Mouse (Mus musculus) thymus, adult 2 months (tissue): ENCODE data around the gene Pmepa1. TPM values are rescaled to one million over a fixed set of nuclear protein-coding genes. Genes with fewer than 3 reads are reported as not detected.
A peak's percentile ranks its signal among the peaks of the same experiment; 100 is the strongest.

ENCODE experiments used
- DNase-seq: peaks from one replicate; pipeline ENCODE4 v3.0.0; 2021
- H3K27ac ChIP-seq: fragments of 200-500 bp; 2 replicates; pipeline ENCODE4 v1.5.1; 2012; ENCODE audit warnings: low read length, control low read depth; ENCODE audit not compliant: control insufficient read depth, insufficient read depth
- H3K27me3 ChIP-seq: fragments of 200-500 bp; 2 replicates; pipeline ENCODE4 v1.6.1; 2012; ENCODE audit warnings: mild to moderate bottlenecking, low read length, moderate library complexity, mixed read lengths; ENCODE audit not compliant: control insufficient read depth, insufficient read depth
- H3K36me3 ChIP-seq: fragments of 200-500 bp; 2 replicates; pipeline ENCODE4 v1.6.1; 2012; ENCODE audit warnings: mild to moderate bottlenecking, low read length, moderate library complexity; ENCODE audit not compliant: control insufficient read depth, insufficient read depth
- H3K4me1 ChIP-seq: fragments of 200-500 bp; replicated peaks from 2 replicates; pipeline ENCODE4 v1.6.1; 2012; ENCODE audit warnings: low read length; ENCODE audit not compliant: control insufficient read depth, insufficient read depth
- H3K4me3 ChIP-seq: fragments of 200-500 bp; 2 replicates; pipeline ENCODE4 v1.5.1; 2012; ENCODE audit warnings: mild to moderate bottlenecking, low read length, control low read depth, moderate library complexity; ENCODE audit not compliant: control insufficient read depth, insufficient read depth
- CTCF ChIP-seq: fragments of 200-500 bp; IDR thresholded peaks from 2 replicates; pipeline ENCODE4 v1.5.1; 2012; ENCODE audit warnings: mild to moderate bottlenecking, control low read depth, low read length, moderate library complexity, borderline replicate concordance; ENCODE audit not compliant: control insufficient read depth, poor library complexity, insufficient read depth; ENCODE audit errors: extremely low read depth
- POLR2A ChIP-seq: fragments of 200-500 bp; IDR thresholded peaks from 2 replicates; pipeline ENCODE4 v1.6.1; 2012; ENCODE audit warnings: mild to moderate bottlenecking, low read length, control low read depth, moderate library complexity; ENCODE audit not compliant: control insufficient read depth, poor library complexity, insufficient read depth; ENCODE audit errors: extremely low read depth
- WGBS: fragments of 180-500 bp; shearing (Covaris S2); methylation state at CpG from one replicate; pipeline ENCODE4 v1.1.7; 2018; 5-methylcytosine and 5-hydroxymethylcytosine counted together
- polyA plus RNA-seq: library from polyadenylated mRNA; depleted of rRNA; stranded (reverse); fragments of >200 nt; gene quantifications from 2 replicates; pipeline ENCODE4 v1.2.3, GENCODE M21; 2012; rRNA removed

The Pmepa1 gene
- 68.7 and 70.3 TPM in 2 replicates for polyA plus RNA-seq

- H3K4me1 ChIP-seq: peaks cover 44% of the 10 kb centered on the region
- WGBS: 1% methylated on average over 56 of the region's 61 CpGs
- H3K4me3 ChIP-seq: peak within 1 kb of the TSS; percentile 81
- H3K27me3 ChIP-seq: no peaks in the 10 kb centered on the region
- TF ChIP-seq CTCF (peak; percentile 70; the same call in 1 of the 2 replicates), POLR2A (peak; percentile 76)
- no peaks in the 10 kb centered on the region for H3K36me3 ChIP-seq
- DNase-seq: peak; percentile 88
- H3K27ac ChIP-seq: peak within 1 kb of the TSS; percentile 12; the same call in 1 of the 2 replicates
Observed at GRCm38 (mm10) chr2:173276409-173276808, at the start of gene Pmepa1. Pmepa1 (minus strand) TSS chr2:173276533.

DNA sequence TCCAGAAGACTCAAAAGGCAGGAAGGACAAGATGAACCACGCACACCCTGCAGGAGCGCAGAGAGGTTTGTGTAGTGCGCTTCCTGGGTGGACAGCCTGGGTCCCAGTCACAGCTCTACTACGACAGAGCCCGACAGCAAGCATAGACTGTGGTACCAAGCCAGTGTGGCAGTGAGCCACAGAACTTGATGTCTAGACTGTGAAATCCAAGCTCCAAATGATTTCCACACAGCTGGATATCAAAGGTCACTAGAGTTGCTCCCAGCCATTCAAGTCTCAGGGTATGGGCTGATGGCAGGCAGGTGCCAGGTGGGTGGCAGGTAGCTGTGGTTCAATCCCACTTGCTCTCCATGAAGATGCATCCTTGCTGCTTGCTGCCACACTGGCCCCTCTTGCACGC lies 45.4 kb upstream of the Pmepa1 start:
- no peak for DNase-seq
- WGBS: 82% methylated on average over 6 of the region's 6 CpGs
- Histone ChIP-seq H3K4me3 (no peak overlapping the region), H3K4me1 (peaks cover 2% of the 10 kb centered on the region; the same call in 1 of the 2 replicates), H3K36me3 (no peaks in the 10 kb centered on the region), H3K27me3 (no peaks in the 10 kb centered on the region), H3K27ac (no peak overlapping the region)
- no peak for TF ChIP-seq CTCF
- TF ChIP-seq POLR2A: no peak

GRCm38 (mm10) chr2:173321194-173321593 lies 44.9 kb upstream of the Pmepa1 start:
- no peak overlapping the region for H3K27ac ChIP-seq
- TF ChIP-seq CTCF: no peak
- TF ChIP-seq POLR2A: no peak
- WGBS: 98% methylated on average over 2 of the region's 2 CpGs
- H3K4me3 ChIP-seq: no peak overlapping the region
- no peak for DNase-seq
- H3K4me1 ChIP-seq: peaks cover 4% of the 10 kb centered on the region
- no peaks in the 10 kb centered on the region for H3K27me3 ChIP-seq
- H3K36me3 ChIP-seq: no peaks in the 10 kb centered on the region

- WGBS: no CpG with 5 or more reads among the region's 1 CpGs
- H3K4me1 ChIP-seq: peaks cover 7% of the 10 kb centered on the region
- DNase-seq: no peak
- H3K27me3 ChIP-seq: no peaks in the 10 kb centered on the region
- no peak overlapping the region for H3K27ac ChIP-seq
- no peak overlapping the region for H3K4me3 ChIP-seq
- TF ChIP-seq CTCF (no peak), POLR2A (no peak)
- H3K36me3 ChIP-seq: no peaks in the 10 kb centered on the region
Observed at GRCm38 (mm10) chr2:173314291-173314690, 38.0 kb upstream of the Pmepa1 start.

DNA sequence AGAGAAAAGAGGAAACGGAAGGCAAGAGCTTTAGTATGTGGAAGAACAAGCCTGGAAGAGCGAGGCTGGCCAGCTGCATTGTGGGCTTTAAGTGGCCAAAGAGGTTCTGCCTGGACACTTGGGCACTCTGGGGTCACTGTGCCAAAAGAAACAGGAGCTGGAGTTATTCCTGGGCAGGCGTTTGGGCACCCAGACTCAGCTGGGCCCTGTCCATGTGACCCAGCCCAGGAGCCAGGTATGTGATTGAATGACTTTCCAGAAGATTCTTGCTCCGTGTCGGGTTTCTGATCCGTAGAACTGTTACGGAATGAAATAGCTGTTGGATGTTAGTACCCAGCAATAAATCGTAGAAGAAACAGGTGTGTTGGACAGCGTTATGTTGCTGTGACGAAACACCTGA lies 32.2 kb upstream of the Pmepa1 start:
- H3K27ac ChIP-seq: no peak overlapping the region
- H3K4me1 ChIP-seq: peaks cover 10% of the 10 kb centered on the region
- DNase-seq: no peak
- H3K4me3 ChIP-seq: no peak overlapping the region
- H3K27me3 ChIP-seq: no peaks in the 10 kb centered on the region
- H3K36me3 ChIP-seq: no peaks in the 10 kb centered on the region
- 94% methylated on average over 10 of the region's 10 CpGs for WGBS
- TF ChIP-seq POLR2A (no peak), CTCF (no peak)

DNA sequence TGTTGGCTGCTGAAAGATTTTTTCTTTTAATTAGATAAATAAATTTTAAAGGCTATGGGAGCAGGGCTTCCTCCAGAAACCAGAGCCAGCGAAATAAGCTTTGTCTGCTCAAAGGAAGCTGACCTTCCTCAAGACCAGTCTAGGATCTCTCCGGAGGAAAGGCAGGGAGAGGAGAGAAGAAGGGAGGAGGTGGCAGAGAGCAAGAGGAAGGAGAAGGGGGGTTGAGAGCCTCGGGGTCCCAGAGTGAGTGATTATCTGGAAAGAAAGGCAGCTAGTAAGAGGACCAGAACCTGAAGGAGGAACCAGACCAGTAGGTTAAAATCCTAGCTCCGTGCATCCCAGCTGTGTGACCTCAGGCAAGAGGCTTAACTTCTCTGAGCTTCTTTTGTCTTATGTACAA lies 31.7 kb upstream of the Pmepa1 start:
- Histone ChIP-seq H3K4me3 (no peak overlapping the region), H3K36me3 (no peaks in the 10 kb centered on the region), H3K27me3 (no peaks in the 10 kb centered on the region), H3K27ac (no peak overlapping the region), H3K4me1 (peaks cover 10% of the 10 kb centered on the region)
- 9% methylated on average over 4 of the region's 4 CpGs for WGBS
- no peak for TF ChIP-seq CTCF
- TF ChIP-seq POLR2A: no peak
- no peak for DNase-seq

- peak; percentile 16 for DNase-seq
- peaks cover 10% of the 10 kb centered on the region for H3K4me1 ChIP-seq
- no peak overlapping the region for H3K4me3 ChIP-seq
- WGBS: 2% methylated on average over 18 of the region's 18 CpGs
- no peak overlapping the region for H3K27ac ChIP-seq
- TF ChIP-seq POLR2A: no peak
- no peak for TF ChIP-seq CTCF
- H3K36me3 ChIP-seq: no peaks in the 10 kb centered on the region
- H3K27me3 ChIP-seq: no peaks in the 10 kb centered on the region
Observed at GRCm38 (mm10) chr2:173307561-173307960, 31.2 kb upstream of the Pmepa1 start.
